Mouse (Mus musculus) liver, adult 2 months (tissue): Measurements from ENCODE around the gene Car11.

Experiments
- CTCF ChIP-seq: fragments of 200-500 bp; IDR thresholded peaks from 2 replicates; pipeline ENCODE4 v1.5.1; 2011; ENCODE audit warnings: low read depth, low read length, control low read depth
- POLR2A ChIP-seq: fragments of 200-500 bp; IDR thresholded peaks from 2 replicates; pipeline ENCODE4 v1.6.1; 2011; ENCODE audit warnings: low read length, control low read depth; ENCODE audit not compliant: insufficient read depth; ENCODE audit errors: extremely low read depth

DNA sequence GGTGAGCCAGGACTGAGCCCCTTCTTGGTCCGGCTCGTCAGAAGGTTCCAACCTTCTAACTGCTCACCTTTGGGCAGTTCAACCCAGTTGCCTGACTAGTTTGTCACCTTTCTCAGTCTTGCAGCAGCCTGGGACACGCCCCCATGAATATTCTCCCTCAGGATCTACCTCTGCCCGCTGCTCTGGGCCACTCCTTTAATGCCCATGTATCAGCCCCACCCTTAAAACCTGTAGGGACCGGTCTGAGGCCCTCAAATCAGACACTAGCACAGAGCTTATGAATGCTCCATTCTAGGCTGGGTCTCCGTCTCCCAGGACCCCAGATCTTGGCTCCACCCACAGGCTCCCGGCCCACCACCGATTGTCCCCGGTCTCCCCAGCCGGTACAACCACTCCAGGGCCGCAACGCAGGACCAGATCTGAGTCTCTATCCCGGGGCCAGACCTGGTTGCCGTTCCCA lies 15.0 kb downstream of the Car11 start:
- TF ChIP-seq POLR2A (no peak), CTCF (no peak)
